Mouse (Mus musculus) testis, adult 2 months (tissue): ENCODE measurements around the gene Ces1e.

Experiments used
- CTCF ChIP-seq: fragments of 200-500 bp; IDR thresholded peaks from 2 replicates; pipeline ENCODE4 v1.5.1; 2012; ENCODE audit warnings: low read depth, mild to moderate bottlenecking, inconsistent platforms, low read length, moderate library complexity; ENCODE audit not compliant: control insufficient read depth, insufficient read depth, insufficient replicate concordance
- POLR2A ChIP-seq: fragments of 200-500 bp; IDR thresholded peaks from 2 replicates; pipeline ENCODE4 v1.6.1; 2012; ENCODE audit warnings: low read depth, mild to moderate bottlenecking, inconsistent platforms, low read length, moderate library complexity; ENCODE audit not compliant: control insufficient read depth

- TF ChIP-seq CTCF, result no peak
- TF ChIP-seq POLR2A, result no peak
Observed at GRCm38 (mm10) chr8:93234706-93235105, 5.3 kb upstream of the Ces1e start.
